Mouse (Mus musculus): ENCODE data around the gene Chsy1.
"Not testable (repeated sequence)": the region's sequence is repeated elsewhere in the genome, so short reads cannot be mapped to it uniquely, and the experiment has no call there.

Chsy1 gene

GRCm38 (mm10) chr7:66180260-66180659 lies 70.9 kb downstream of the Chsy1 start:
- no peak for DNase-seq

- DNase-seq, result no peak
Observed at GRCm38 (mm10) chr7:66180711-66181365, 71.5 kb downstream of the Chsy1 start.

- no peak for DNase-seq
Observed at GRCm38 (mm10) chr7:66182075-66182715, 72.9 kb downstream of the Chsy1 start.

GRCm38 (mm10) chr7:66183404-66183803 lies 74.1 kb downstream of the Chsy1 start:
- no peak for DNase-seq

GRCm38 (mm10) chr7:66184026-66184425 lies 74.7 kb downstream of the Chsy1 start:
- no peak for DNase-seq

- DNase-seq, result peak; percentile 48 to 57
Observed at GRCm38 (mm10) chr7:66185370-66185769, 76.1 kb downstream of the Chsy1 start.

GRCm38 (mm10) chr7:66187581-66188231 lies 78.4 kb downstream of the Chsy1 start:
- no peak for DNase-seq

GRCm38 (mm10) chr7:66190385-66190784 lies 81.1 kb downstream of the Chsy1 start:
- not testable (repeated sequence) for DNase-seq

- DNase-seq, result peak; percentile 60 to 74
Observed at GRCm38 (mm10) chr7:66194511-66194910, 85.2 kb downstream of the Chsy1 start.

- no peak for DNase-seq
Observed at GRCm38 (mm10) chr7:66195881-66196280, 86.6 kb downstream of the Chsy1 start.

- DNase-seq, result peak; percentile 50 to 51
Observed at GRCm38 (mm10) chr7:66196609-66197445, 87.5 kb downstream of the Chsy1 start.

GRCm38 (mm10) chr7:66198416-66198815 lies 89.1 kb downstream of the Chsy1 start:
- DNase-seq, result no peak

GRCm38 (mm10) chr7:66199391-66199831 lies 90.1 kb downstream of the Chsy1 start:
- DNase-seq, result no peak

GRCm38 (mm10) chr7:66200383-66200782 lies 91.1 kb downstream of the Chsy1 start:
- DNase-seq, result no peak

- no peak for DNase-seq
Observed at GRCm38 (mm10) chr7:66200791-66201450, 91.6 kb downstream of the Chsy1 start.

- DNase-seq, result no peak
Observed at GRCm38 (mm10) chr7:66201657-66202056, 92.3 kb downstream of the Chsy1 start.

GRCm38 (mm10) chr7:66209920-66210319 lies 100.6 kb downstream of the Chsy1 start:
- DNase-seq, result no peak

GRCm38 (mm10) chr7:66212887-66213286 lies 103.6 kb downstream of the Chsy1 start:
- no peak for DNase-seq

- DNase-seq, result no peak
Observed at GRCm38 (mm10) chr7:66214477-66214876, 105.2 kb downstream of the Chsy1 start.

- no peak for DNase-seq
Observed at GRCm38 (mm10) chr7:66215911-66216310, 106.6 kb downstream of the Chsy1 start.

- DNase-seq, result no peak
Observed at GRCm38 (mm10) chr7:66217011-66217410, 107.7 kb downstream of the Chsy1 start.

GRCm38 (mm10) chr7:66217531-66218094 lies 108.3 kb downstream of the Chsy1 start:
- DNase-seq, result no peak
